Mouse (Mus musculus): ENCODE results near the gene Sox13. TPM values are rescaled to one million over a fixed set of nuclear protein-coding genes. Genes with fewer than 3 reads are reported as not detected.

Sox13 gene
- total and polyA plus RNA-seq, 3 experiments: 0.03 TPM; not detected in 2

DNA sequence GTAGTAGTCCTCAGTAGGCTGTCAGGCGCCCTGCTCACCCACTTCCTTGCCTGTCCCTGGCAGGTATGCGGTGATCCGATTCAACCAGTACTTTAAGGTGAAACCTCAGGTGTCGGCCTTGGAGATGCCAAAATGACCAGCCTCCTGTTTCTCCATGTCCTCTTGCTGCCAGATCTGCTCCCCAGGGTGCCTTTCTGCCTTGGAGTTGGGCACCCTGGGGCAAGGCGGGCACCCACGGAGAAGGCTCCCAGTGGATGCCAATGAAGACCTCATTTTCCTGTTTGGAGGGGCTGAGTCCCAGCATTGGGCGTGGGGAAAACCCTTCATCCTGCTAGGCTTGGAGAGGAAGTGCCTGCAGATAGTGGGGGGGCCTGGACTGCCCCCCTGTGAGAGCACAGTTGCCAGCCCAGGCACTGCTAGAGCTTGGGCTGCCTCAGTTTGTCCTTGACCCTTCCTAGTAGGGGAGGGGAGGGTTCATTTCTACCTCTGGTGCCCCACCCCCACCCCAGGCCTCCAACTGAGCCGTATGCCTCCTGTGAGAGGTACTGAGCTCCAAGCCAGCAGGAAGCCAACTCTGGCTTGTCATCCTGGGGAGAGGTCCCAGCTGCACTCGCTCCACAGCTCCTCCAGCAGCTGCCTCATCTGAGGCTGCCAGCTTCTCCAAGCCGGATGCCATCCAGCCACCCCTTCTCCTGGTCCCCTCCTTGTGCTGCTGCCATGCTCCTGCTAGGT lies 44.8 kb downstream of the Sox13 start:
- Histone ChIP-seq H3K4me1 (ENCODE audit: control insufficient read depth in 1 of 2, insufficient read depth in 2 of 2, low read length in 2 of 2) (peaks cover 0 to 5% of the 10 kb centered on the region in 2 experiments; a peak in 2 of 4 replicates), H3K79me2 (ENCODE audit: control insufficient read depth, insufficient read depth, low read length, poor library complexity) (no peaks in the 10 kb centered on the region), H3K9ac (ENCODE audit: control insufficient read depth, low read depth, low read length, poor library complexity, severe bottlenecking) (no peak overlapping the region), H3K9me3 (replicated peaks; ENCODE audit: insufficient read depth, low read length) (no peaks in the 10 kb centered on the region), H3K27me3 (ENCODE audit: control insufficient read depth in 1 of 2, insufficient read depth in 2 of 2, low read length in 2 of 2) (no peaks in the 10 kb centered on the region; a peak in 1 of 4 replicates), H3K27ac (ENCODE audit: control insufficient read depth, low read depth, low read length) (no peak overlapping the region), H3K4me3 (ENCODE audit: control insufficient read depth in 1 of 2, insufficient read depth in 1 of 2, low read depth in 2 of 2, low read length in 2 of 2) (no peak overlapping the region), H3K36me3 (ENCODE audit: control insufficient read depth in 1 of 2, insufficient read depth in 2 of 2, low read length in 2 of 2) (no peaks in the 10 kb centered on the region; a peak in 1 of 4 replicates)
- TF ChIP-seq USF1 (IDR thresholded peaks at IDR 0.05; ENCODE audit: low read depth, low read length) (no peak), ZNF384 (IDR thresholded peaks at IDR 0.05; ENCODE audit: low read depth, low read length) (no peak), GATA1 (IDR thresholded peaks at IDR 0.05; ENCODE audit: low read depth, low read length) (no peak), ZMIZ1 (IDR thresholded peaks at IDR 0.05; ENCODE audit: low read depth, low read length) (no peak), TBP (IDR thresholded peaks at IDR 0.05; ENCODE audit: low read depth, low read length) (no peak), NELFE (IDR thresholded peaks at IDR 0.05; ENCODE audit: low read depth, low read length) (no peak), POLR2AphosphoS5 (IDR thresholded peaks at IDR 0.05; ENCODE audit: borderline replicate concordance, low read depth, low read length) (no peak), EP300 (IDR thresholded peaks at IDR 0.05; ENCODE audit: low read depth in 1 of 2, low read length in 2 of 2) (no peak), MYB (IDR thresholded peaks at IDR 0.05; ENCODE audit: low read depth, low read length) (no peak), MXI1 (IDR thresholded peaks at IDR 0.05; ENCODE audit: low read depth, low read length) (no peak)
- DNase-seq (ENCODE audit: low read depth, low spot score): no peak

DNA sequence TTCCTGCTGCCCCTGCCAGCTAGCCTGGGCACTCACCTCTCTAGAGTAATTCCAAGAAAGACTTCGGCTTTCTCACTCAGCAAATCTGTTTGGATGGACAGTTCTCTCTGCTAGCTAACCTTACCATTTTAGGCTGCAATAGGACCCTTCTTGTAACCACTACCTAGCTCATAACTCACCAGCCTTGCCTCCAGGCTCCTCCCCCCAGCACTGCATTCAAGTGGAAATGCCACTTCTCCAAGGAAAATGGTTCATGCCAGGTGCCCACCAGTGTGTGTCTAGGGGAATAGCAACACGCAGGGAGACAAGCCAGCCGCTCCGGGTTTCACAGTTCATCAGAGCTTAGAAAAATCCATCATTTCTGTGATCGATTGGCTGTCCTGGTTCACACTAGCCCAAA lies 46.6 kb downstream of the Sox13 start:
- no peak overlapping the region for H3K27ac ChIP-seq (ENCODE audit: control insufficient read depth, low read depth, low read length)
- DNase-seq (ENCODE audit: low read depth, low spot score): no peak
- H3K4me1 ChIP-seq (ENCODE audit: control insufficient read depth in 1 of 2, insufficient read depth in 2 of 2, low read length in 2 of 2): peaks cover 0 to 5% of the 10 kb centered on the region in 2 experiments; a peak in 2 of 4 replicates
- H3K4me3 ChIP-seq (ENCODE audit: control insufficient read depth in 1 of 2, insufficient read depth in 1 of 2, low read depth in 2 of 2, low read length in 2 of 2): no peak overlapping the region
- peaks cover 3% of the 10 kb centered on the region in 2 experiments; a peak in 3 of 4 replicates for H3K27me3 ChIP-seq (ENCODE audit: control insufficient read depth in 1 of 2, insufficient read depth in 2 of 2, low read length in 2 of 2)
- no peaks in the 10 kb centered on the region for H3K9me3 ChIP-seq (replicated peaks; ENCODE audit: insufficient read depth, low read length)
- H3K9ac ChIP-seq (ENCODE audit: control insufficient read depth, low read depth, low read length, poor library complexity, severe bottlenecking): no peak overlapping the region
- H3K36me3 ChIP-seq (ENCODE audit: control insufficient read depth in 1 of 2, insufficient read depth in 2 of 2, low read length in 2 of 2): no peaks in the 10 kb centered on the region; a peak in 1 of 4 replicates
- H3K79me2 ChIP-seq (ENCODE audit: control insufficient read depth, insufficient read depth, low read length, poor library complexity): no peaks in the 10 kb centered on the region
- TF ChIP-seq RCOR1 (IDR thresholded peaks at IDR 0.05; ENCODE audit: low read depth, low read length): no peak

- Histone ChIP-seq H3K79me2 (ENCODE audit: control insufficient read depth, insufficient read depth, low read length, poor library complexity) (no peaks in the 10 kb centered on the region), H3K36me3 (ENCODE audit: control insufficient read depth in 1 of 2, insufficient read depth in 2 of 2, low read length in 2 of 2) (no peaks in the 10 kb centered on the region; a peak in 1 of 4 replicates), H3K27ac (ENCODE audit: control insufficient read depth, low read depth, low read length) (no peak overlapping the region), H3K27me3 (ENCODE audit: control insufficient read depth in 1 of 2, insufficient read depth in 2 of 2, low read length in 2 of 2) (peaks cover 3% of the 10 kb centered on the region in 2 experiments; a peak in 3 of 4 replicates), H3K4me3 (ENCODE audit: control insufficient read depth in 1 of 2, insufficient read depth in 1 of 2, low read depth in 2 of 2, low read length in 2 of 2) (no peak overlapping the region), H3K9ac (ENCODE audit: control insufficient read depth, low read depth, low read length, poor library complexity, severe bottlenecking) (no peak overlapping the region), H3K9me3 (replicated peaks; ENCODE audit: insufficient read depth, low read length) (no peaks in the 10 kb centered on the region), H3K4me1 (ENCODE audit: control insufficient read depth in 1 of 2, insufficient read depth in 2 of 2, low read length in 2 of 2) (peaks cover 0 to 5% of the 10 kb centered on the region in 2 experiments; a peak in 2 of 4 replicates)
- no peak for DNase-seq (ENCODE audit: low read depth, low spot score)
- TF ChIP-seq MYC (IDR thresholded peaks at IDR 0.05; ENCODE audit: low read depth, low read length) (no peak), USF1 (IDR thresholded peaks at IDR 0.05; ENCODE audit: low read depth, low read length) (no peak), SMC3 (IDR thresholded peaks at IDR 0.05; ENCODE audit: low read depth, low read length) (no peak), ETS1 (IDR thresholded peaks at IDR 0.05; ENCODE audit: low read depth, low read length) (no peak), RCOR1 (IDR thresholded peaks at IDR 0.05; ENCODE audit: low read depth, low read length) (no peak), BHLHE40 (IDR thresholded peaks at IDR 0.05; ENCODE audit: borderline replicate concordance, low read depth, low read length) (no peak), HCFC1 (IDR thresholded peaks at IDR 0.05; ENCODE audit: low read depth, low read length) (no peak), MAZ (IDR thresholded peaks at IDR 0.05; ENCODE audit: low read depth, low read length) (no peak), MEF2A (IDR thresholded peaks at IDR 0.05; ENCODE audit: extremely low read depth, insufficient replicate concordance, low read depth, low read length, poor library complexity, severe bottlenecking) (no peak), TCF12 (IDR thresholded peaks at IDR 0.05; ENCODE audit: low read depth, low read length) (no peak), MYB (IDR thresholded peaks at IDR 0.05; ENCODE audit: low read depth, low read length) (no peak), EP300 (IDR thresholded peaks at IDR 0.05; ENCODE audit: low read depth in 1 of 2, low read length in 2 of 2) (no peak), RAD21 (IDR thresholded peaks at IDR 0.05; ENCODE audit: low read depth, low read length) (no peak), NRF1 (IDR thresholded peaks at IDR 0.05; ENCODE audit: insufficient read depth, low read depth, low read length, poor library complexity, severe bottlenecking) (no peak)
Measured at GRCm38 (mm10) chr1:133375696-133376346, 48.4 kb downstream of the Sox13 start.
